Mouse (Mus musculus): ENCODE data around the gene Ccdc32.
"Not testable (repeated sequence)": the region's sequence is repeated elsewhere in the genome, so short reads cannot be mapped to it uniquely, and the experiment has no call there.

Gene Ccdc32

DNA sequence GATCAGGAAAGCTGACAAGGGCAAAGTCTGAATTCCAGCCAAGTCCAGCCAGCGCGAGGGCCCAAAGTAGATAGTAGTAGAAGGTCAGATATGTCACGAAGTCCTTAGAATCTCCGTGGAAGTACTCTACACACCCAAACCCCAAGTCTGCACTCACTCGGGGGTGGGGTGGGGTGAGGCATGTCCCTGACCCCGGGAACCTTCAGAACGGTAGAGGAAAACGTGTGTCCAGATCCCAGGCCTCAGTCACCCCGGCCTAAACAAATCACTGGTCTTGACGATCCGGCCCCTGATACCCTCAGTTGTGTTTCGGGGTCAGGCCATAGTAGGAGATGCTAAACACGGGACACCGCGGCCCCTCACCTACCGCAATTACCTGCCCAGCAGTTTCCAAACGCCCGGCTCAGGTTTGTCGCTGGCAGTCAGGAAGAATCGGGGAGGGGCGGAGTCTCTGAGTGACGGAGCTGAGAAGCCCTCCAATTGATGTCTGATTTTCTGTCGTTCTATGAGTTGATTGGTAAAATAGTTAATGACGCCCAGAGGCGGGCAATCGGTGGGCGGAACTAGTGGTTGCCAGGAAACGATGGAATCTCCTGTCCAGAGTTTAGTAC, at the start of gene Ccdc32:
Gene Ccdc32, minus strand, starts transcription at position 453 of the 611 bp plus-strand sequence.
- peak; percentile 99 for DNase-seq

DNA sequence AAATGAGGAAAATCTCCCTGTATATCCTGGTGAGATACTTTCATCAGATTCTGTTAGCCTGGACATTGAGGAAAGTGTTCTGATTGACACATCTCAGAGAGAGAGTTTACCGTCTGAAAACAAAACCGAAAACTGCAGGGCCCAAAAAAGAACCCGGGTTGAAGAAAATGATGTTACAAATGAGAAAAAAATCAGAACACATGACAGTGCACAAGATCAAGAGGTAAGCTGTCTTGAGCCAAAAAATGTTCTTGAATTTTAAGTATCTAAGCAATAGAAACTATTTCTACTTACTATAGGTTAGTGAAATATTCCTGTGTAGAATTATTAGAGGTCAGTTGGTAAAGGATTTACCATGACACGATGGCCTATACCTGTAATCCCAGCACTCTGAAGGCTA, 43.2 kb upstream of the Ccdc32 start:
- no peak for DNase-seq

DNA sequence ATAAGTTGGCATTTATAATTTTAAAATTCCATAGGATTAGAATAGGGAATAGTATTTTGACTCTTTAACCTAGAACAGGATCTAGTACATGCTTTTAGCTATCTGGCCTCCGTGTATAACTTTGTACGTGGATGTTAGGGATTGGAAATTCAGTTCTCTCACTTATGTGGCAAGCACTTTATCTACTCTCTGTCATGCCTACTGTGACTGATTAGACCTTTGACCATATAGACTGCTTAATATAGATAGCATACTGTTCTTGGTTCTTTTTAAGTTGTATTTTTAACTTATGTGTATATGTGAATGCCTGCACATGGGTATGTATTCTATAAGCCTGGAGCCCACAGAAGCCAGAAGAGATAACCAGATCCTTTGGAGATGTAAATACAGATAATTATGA, 30.9 kb upstream of the Ccdc32 start:
- no peak for DNase-seq

DNA sequence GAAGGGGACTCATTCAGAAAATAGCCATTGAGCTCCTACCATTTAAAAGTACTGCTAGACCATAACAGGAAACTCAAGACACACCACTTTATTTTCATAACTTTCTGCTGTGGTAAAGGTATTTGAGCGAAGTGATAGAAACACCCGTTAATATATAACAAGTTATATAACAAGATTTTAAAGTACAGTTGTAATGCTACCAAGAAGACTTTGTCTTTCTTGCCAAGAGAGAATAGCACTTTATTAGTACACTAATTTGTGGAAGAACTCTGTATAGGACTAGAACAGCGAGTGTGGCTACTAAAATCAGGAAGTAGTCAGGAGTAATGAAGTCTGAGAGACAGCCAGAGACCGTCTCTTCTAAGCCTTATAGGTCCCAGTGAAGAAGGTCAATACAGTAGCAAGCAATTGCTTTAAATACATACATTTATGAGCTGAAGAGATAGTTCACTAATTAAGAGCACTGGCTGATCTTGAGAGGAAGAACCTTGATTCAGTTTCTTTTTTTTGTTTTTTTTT, 21.0 kb upstream of the Ccdc32 start:
- no peak for DNase-seq

DNA sequence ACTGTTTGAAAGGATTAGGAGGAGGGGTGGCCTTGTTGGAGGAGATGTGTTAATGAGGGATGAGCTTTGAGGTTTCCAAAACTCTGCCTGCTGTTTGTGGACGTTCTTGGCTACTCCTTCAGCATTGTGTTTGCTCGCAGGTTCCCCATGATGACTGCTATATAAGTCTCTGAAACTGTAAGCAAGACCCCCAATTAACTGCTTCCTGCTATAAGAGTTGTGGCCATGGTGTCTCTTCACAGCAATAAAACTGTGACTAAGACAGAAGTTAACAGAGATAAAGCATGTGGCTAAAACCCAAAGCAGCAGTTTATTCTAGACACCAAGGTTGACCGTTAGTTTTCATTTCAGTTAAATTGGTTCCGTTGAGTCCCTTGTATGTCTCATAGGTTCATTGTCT, 18.7 kb upstream of the Ccdc32 start:
- no peak for DNase-seq

DNA sequence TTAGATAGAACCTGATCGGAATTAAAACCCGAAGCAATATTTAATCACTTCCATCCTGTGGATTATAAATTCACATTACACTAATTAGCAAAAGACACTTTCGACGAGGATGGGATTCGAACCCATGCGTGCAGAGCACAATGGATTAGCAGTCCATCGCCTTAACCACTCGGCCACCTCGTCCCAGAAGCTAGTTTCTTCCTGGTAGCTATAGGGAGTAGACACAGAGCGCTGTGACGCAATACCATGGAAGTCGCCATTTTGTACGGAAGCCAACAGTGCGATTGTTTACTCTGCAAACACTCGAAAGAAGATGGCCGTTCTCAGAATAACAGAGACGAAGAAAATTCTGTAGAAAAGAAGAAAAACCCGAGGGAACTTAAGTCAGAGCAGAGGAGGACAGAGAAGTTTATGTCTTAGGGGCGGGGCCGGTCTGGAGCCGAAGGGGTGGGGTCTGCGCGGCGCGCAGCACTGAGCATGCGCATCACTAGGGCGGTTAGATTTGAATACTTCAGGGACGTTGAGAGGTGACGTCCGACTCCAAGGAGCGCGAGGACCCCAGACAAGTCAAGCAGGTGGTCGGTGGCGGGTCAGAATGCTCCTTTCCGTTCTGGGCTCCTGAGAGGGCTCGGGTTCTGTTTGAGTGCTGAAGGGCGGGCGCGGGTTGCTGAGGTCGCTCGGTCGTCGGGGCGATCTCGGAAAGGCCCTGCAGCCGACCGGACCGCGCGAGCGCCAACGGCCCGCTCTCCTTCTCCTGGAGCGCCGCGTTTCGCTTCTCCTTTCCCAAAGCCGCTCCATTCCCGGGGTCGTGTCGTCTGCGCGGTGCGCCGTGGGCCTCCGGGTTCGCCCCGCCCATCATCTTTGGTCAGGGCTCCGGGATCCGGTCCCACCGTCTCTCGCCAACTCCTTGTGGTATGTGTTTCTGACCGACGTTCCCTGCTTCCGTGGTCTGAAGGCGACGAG, 17.7 kb upstream of the Ccdc32 start, which contains the start of gene Knl1:
Gene Knl1, plus strand, starts transcription at position 471 of the 963 bp plus-strand sequence.
- DNase-seq: peak; percentile 98

DNA sequence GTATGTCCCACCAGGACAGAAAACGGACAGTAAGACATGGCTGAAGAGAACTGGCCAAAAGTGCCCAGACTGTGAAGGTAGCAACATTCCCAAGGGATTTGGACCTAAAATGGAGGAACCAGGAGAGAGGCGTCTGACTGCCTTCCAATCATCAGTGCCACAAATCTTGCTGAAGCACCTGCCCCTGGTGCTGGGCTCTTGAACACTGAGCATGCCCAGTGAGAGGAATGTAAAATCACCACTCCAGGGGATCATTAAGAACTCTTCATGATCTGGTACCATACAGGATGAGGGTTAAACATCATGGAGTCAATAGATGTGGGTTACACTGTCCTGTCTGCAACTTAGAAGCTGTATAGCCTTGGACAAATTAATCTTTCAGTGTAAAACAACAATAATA, 16.0 kb upstream of the Ccdc32 start:
- no peak for DNase-seq

DNA sequence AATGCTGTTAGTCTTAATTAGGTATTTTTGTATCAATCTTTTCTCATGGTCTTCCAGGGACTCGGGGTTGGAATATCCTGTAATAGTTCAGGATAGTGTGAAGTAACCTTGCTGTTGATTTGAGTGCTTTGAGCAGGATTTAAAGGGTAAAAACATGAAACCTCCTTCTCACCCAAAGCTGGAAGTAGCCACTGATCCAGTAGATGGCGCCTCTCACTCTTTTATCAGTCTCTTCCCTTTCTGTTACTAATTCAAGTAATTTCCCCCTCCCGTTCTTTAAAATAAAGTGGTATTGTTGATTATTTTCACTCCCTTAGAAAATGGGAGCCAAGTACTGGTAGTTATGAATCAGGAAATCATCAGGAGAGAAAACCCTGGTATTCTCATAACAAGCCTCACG, 11.7 kb upstream of the Ccdc32 start:
- no peak for DNase-seq

DNA sequence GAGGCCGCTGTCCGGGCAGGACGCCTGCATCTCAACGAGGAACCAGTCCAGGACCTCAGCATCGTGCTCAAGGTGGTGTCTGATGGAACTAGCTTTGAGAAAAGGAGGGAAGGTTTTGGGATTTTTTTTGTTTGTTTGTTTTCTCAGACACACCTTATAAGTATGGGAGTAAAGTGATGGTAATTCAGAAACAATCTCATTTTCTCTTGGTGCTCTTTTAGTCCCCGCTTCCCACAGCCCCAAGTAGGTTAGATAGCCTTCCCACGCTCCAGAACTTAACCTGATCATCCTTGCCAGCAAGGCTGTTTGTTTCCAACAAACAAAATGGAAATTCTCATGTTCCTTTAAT, 6.2 kb upstream of the Ccdc32 start:
- no peak for DNase-seq

DNA sequence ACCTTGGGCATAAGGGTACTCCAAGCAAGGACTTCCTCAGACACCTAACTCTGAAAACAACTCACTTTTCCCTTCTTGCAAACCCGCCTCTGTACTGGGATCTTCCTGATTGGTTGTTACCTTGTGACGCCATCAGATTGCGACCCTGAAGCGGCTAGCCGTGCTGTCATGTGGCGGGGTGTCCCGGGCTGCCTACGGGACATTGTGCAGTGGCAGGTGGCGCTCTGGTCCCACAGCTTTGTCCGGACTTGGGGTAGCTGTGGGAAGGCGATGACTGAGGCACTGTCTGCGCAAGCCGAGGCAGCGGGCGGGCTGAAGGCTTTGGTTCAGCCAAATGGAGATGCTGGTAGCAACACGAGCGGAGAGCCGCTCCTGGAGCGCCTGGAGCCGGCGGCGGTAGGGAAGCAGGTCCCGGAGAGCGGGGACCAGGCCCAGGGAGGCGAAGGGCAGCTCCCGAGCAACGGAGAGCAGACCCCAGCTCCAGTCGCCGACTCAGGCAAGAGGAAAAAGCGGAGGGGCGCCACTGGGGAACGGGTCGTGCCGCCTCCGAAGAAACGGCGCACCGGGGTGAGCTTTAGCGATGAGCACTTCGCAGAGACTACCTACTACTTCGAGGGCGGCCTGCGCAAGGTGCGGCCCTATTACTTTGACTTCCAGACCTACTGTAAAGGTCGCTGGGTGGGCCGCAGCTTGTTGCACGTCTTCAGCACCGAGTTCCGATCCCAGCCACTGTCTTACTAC, 5.6 kb upstream of the Ccdc32 start, which contains the start of gene Rpusd2:
Gene Rpusd2, plus strand, starts transcription at position 135 of the 741 bp plus-strand sequence.
- DNase-seq: peak; percentile 93

DNA sequence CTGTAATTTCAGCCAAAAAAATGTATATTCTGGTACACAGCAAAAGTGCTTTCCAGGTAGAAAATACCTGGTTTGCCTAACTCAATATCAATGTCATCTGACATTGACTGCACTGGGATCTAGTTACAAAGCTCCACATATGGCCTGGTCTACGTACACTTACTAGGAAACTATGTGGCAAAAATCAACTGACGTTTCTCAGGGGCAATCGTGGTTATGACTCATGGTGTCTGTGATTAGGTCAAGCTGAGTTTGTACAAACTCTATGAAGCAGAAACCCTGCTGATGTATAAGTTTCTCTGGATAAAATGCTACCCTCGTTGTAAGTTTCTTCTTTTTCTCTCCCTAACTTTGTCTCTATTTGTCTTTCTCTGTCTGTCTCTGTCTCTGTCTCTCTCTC, 3.0 kb upstream of the Ccdc32 start:
- DNase-seq: no peak

DNA sequence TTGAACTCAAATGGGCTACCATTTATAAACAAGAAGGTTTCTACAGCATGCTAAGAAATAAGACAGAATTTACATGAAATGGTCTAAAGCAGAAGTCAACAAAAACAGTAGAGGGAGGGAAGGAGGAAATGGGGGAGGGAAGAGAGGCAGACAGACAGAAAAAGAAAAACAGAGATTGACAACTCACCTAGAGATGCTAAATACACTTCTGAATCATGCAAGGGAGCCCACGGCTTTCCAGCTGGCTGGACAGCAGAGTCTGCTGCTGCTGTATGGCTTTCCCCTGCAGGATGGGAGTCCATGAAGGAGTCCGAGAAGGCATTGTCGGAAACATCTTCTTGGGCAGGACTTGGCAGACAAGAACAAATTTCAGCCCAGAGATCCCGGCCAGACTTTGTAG, 2.2 kb downstream of the Ccdc32 start:
- DNase-seq: no peak

DNA sequence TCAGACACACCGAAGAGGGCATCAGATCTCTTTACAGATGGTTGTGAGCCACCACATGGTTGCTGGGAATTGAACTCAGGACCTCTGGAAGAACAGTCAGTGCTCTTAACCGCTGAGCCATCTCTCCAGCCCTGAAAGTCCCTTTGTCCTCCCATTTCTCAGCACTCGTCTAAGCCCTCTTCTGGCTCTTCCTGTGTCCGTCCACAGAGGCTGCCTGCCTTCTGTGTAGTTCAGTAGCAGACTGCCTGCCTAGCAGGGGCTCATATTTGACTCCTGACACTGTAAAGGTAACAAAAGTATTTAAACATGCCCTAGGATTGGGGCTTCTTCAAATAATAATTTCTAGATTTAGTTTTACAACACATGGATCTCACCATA, 4.0 kb downstream of the Ccdc32 start:
- no peak for DNase-seq

DNA sequence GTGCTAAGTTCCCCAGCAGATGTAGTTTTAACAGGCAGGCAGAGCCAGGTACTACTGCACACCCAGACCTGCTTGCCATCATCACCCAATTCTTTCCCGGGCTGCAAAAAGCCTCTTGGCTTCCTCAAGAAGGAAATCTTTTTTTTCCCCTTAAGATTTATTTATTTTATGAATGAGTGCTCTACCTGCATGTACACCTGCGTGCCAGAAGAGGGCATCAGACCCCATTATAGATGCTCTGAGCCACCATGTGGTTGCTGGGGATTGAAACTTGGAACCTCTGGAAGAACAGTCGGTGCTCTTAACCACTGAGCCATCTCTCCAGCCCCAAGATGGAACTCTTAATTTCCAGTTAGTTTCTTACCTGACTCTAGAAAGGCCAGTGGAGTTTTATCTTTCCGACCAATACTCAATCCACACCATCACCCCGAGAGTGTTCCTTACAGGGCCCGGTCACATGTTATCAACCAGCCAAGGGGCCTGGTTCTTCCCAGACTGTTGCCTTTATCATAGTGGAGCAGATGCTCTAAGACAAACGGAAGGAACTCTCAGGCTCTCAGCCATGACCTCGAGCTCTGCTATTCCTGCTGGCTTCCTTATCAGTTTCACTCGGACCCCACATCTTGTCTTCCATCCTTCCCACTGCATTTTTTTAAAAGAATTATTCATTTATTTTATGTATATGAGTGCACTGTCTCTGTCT, 4.5 kb downstream of the Ccdc32 start:
- DNase-seq: no peak

DNA sequence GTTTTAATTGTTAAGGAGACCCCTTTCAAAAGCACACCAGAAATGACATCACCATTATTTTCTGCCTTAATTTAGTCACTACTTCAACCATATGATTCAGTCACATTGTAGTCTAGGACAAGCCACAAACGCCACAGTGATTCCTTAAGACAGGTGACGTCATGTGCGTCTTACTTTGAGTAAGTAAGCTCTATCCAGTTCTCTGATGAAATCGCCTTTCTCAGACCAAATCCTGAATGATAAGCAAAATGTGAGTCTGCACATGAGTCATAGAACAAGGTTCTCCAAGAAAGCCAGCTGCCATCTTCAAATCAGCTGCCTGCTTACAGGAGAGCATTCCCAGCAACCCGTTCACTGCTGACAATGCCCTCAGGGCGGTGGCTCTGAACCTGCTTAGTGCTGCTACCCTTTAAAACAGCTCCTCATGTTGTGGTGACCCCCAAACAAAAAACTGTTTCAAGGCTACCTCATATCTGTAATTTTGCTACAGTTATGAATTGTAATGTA, 6.0 kb downstream of the Ccdc32 start:
- DNase-seq: no peak

DNA sequence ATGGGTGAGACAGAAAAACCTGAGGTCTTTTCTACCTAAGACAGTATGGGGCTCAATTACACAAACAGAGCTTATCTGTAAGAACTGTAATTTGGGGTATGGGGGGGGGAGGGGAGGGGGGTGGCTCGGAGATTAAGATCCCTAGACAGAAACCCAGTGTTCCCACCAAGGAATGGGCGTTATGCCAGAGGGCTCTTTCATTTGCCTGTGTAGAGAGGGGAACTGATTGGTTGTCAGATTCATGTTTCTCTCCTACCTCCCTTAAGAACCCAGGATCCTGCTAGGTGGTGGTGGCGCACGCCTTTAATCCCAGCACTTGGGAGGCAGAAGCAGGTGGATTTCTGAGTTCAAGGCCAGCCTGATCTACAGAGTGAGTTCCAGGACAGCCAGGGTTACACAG, 9.7 kb downstream of the Ccdc32 start:
- no peak for DNase-seq

DNA sequence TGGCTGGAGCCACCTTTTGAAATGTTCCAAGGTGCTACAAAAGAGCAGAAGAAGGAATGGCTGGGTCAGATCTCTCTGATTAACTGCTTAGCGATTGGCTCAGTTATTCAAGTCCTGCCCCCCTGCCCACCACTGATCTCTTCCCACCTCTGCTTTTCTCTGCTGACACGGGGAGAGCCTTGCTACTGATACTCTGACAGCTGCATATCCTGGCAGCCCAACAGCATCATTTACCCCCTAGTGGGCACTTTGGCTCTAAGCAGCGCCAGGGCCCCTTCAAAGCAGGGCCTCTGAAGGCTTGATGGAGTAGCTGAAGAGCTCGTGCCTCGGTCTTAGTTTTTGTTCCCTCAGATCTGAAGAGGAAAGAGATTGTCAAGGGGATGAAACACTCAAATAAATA, 10.1 kb downstream of the Ccdc32 start:
- DNase-seq: no peak

DNA sequence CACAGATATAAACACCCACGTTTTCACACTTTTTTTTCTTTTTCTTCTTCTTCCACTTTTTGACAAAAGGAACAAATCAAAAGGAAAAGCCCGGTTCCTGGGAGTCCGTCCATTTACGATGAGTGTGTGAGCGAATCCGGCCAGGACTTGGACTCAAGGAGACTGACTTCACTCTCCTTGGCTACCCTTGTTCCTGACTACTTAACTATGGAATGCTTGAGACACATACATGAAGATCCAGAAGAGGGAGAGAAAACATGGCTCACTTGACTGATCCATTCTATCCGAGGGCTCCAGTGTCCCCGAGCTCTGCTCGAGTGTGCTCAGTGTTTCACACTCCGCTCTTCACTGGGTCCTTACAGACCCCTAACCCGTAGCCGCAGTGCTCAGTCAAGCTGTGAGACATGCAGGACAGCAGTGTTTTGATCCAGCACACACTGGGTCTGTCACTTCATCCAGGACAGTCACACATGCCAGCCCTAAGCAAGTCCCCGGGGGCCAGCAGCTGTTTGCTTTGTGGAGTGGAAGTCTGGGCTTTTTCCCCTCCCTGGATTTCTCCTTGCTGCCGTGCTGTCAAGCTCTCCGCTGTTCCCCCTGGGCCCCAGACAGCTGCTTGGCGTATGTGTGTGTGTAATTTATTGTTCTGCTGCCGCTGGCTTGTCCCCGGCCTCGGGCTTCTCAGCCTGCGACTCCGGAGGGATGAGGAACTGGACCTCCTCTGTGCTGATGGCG, 10.6 kb downstream of the Ccdc32 start:
- no peak for DNase-seq

DNA sequence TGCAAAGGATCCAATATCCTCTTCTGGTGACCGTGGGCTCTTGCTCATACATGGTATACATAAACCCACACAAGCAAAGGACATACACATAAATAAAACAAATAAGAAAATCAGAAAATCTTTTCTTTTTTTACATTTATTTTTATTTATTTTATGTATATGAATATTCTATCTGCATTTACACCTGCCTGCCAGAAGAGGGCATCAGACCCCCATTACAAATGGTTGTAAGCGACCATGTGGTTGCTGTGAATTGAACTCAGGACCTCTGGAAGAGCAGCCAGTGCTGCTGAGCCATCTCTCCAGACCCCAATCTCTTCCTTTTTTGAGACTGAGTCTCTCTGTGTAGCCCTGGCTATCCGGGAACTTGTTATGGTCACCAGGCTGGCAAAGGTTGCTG, 11.5 kb downstream of the Ccdc32 start:
- no peak for DNase-seq

DNA sequence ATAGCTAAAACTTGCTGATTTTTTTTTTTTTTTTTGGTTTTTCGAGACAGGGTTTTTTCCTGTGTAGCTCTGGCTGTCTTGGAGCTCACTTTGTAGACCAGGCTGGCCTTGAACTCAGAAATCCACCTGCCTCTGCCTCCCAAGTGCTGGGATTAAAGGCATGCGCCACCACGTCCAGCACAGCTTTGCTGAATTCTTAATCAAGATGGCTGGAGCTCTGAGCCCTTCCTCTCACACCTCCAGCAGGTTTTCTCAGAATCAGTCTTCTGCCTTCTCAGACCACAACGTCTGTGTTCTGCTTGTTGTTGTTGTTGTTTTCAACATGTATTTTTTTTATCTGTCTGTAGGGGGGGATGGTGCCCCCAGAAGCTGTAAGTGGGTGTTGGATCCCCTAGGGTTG, 12.9 kb downstream of the Ccdc32 start:
- not testable (repeated sequence) for DNase-seq

DNA sequence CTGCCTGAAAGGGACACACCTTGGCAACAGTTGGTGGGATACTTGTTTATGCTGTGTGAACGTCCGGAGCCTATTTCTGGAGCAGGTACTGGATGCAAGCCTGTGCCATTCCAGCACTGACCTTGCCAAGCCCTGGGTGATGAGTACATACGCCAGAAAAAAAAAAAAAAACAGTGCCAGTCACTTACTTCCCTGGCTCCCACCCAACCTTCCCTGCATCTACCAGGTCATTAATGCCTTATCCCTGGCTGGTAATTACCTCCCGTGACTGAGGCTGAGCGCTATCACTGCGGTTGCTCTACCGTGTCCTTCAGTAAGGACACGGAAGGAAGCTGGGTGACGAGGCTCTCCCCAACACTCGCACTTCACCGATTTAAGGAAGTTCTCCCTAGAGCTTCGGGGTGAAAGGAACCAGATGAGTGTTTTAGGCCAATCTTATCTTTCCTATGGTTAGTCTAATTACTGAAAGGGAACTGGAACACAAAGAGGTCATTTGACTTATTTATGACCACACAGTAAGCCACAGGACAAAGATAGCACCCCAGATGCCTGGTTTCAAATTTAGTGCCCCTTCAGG, 13.5 kb downstream of the Ccdc32 start:
- peak; percentile 26 for DNase-seq

Data from kidney, adult 18-20 months (tissue).